Mouse (Mus musculus) embryo, embryonic 10.5 days (tissue): ENCODE results near the gene Mast4.

Experiments
- DNase-seq: peaks from one replicate; pipeline ENCODE4 v3.0.0-alpha.2; 2015; ENCODE audit warnings: low spot score

The Mast4 gene

GRCm38 (mm10) chr13:103119728-103120127 lies 214.6 kb downstream of the Mast4 start:
- DNase-seq = no peak

GRCm38 (mm10) chr13:103115116-103115515 lies 219.2 kb downstream of the Mast4 start:
- DNase-seq = no peak

- DNase-seq = no peak
These were observed 220.0 kb downstream of the Mast4 start for GRCm38 (mm10) chr13:103114274-103114673.

GRCm38 (mm10) chr13:103109872-103110271 lies 224.4 kb downstream of the Mast4 start:
- peak; percentile 87 for DNase-seq

- no peak for DNase-seq
These were observed 226.9 kb downstream of the Mast4 start for GRCm38 (mm10) chr13:103107362-103107761.

- DNase-seq = no peak
These were observed 231.7 kb downstream of the Mast4 start for GRCm38 (mm10) chr13:103102598-103102997.

- DNase-seq = peak; percentile 86
These were observed 237.7 kb downstream of the Mast4 start for GRCm38 (mm10) chr13:103096346-103097150.

GRCm38 (mm10) chr13:103095491-103095890 lies 238.8 kb downstream of the Mast4 start:
- DNase-seq = no peak

GRCm38 (mm10) chr13:103094595-103094994 lies 239.7 kb downstream of the Mast4 start:
- no peak for DNase-seq

- DNase-seq = no peak
These were observed 240.6 kb downstream of the Mast4 start for GRCm38 (mm10) chr13:103093713-103094112.

GRCm38 (mm10) chr13:103085540-103086121 lies 248.7 kb downstream of the Mast4 start:
- DNase-seq = no peak

GRCm38 (mm10) chr13:103082891-103083290 lies 251.4 kb downstream of the Mast4 start:
- DNase-seq = no peak

- no peak for DNase-seq
These were observed 254.5 kb downstream of the Mast4 start for GRCm38 (mm10) chr13:103079806-103080205.

GRCm38 (mm10) chr13:103078815-103079214 lies 255.5 kb downstream of the Mast4 start:
- DNase-seq = no peak

GRCm38 (mm10) chr13:103073461-103073860 lies 260.8 kb downstream of the Mast4 start:
- DNase-seq = no peak

- peak; percentile 32 for DNase-seq
These were observed 262.5 kb downstream of the Mast4 start for GRCm38 (mm10) chr13:103071783-103072182.

- DNase-seq = no peak
These were observed 266.6 kb downstream of the Mast4 start for GRCm38 (mm10) chr13:103067581-103068166.

GRCm38 (mm10) chr13:103065437-103065836 lies 268.9 kb downstream of the Mast4 start:
- DNase-seq = no peak

- no peak for DNase-seq
These were observed 272.6 kb downstream of the Mast4 start for GRCm38 (mm10) chr13:103061680-103062079.

- peak; percentile 22 for DNase-seq
These were observed 274.2 kb downstream of the Mast4 start for GRCm38 (mm10) chr13:103059995-103060652.

GRCm38 (mm10) chr13:103056451-103056850 lies 277.8 kb downstream of the Mast4 start:
- DNase-seq = no peak

GRCm38 (mm10) chr13:103052661-103053060 lies 281.6 kb downstream of the Mast4 start:
- DNase-seq = no peak

- no peak for DNase-seq
These were observed 285.3 kb downstream of the Mast4 start for GRCm38 (mm10) chr13:103048954-103049353.
